24 mouse cellular contexts compared by ENCODE assay signal in the genomic region with DNA sequence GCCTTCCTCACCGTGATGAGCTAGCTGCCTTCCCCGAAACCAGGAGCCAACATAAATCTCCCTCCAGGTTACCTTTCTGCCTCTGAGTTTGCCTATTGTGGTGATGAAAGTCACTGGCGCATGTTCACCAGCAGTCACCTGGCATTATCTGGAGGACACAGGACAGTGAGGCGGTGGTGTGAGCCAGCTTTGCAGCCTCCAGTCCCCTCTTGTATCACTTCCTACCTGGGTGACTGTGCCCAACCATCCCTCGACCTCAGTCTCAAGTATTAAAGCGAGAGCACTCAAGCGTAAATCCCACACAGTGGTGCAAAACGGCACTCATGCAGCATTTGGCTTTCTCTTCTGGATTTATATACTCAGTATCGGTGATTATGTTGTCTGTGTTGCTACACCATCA. TPM values are rescaled to one million over a fixed set of nuclear protein-coding genes. Genes with fewer than 3 reads are reported as not detected.
DNase-seq lines count a peak whose midpoint lies in the region; ATAC-seq and TF ChIP-seq lines count a peak whose summit lies in the region.
"Had no signal": no experiment of that assay in that cellular context is flagged by ENCODE, and none has a peak within 500 bp of the region (broad histone marks: within the 10 kb centered on the region; RNA-seq: fewer than 3 reads in every experiment).

No protein-coding gene starts in this region.

- peaks cover 15% of the 10 kb centered on the region; the same call in 1 of the 2 replicates for H3K4me1 ChIP-seq in spleen, adult 2 months (ENCODE audit: control insufficient read depth, insufficient read depth, insufficient read length)
- peaks cover 30 to 32% of the 10 kb centered on the region in 2 experiments for H3K4me1 ChIP-seq in MEL (ENCODE audit: control insufficient read depth in 1 of 2, insufficient read depth in 2 of 2, low read length in 2 of 2)
- H3K4me1 ChIP-seq: forebrain, embryonic 13.5 days had no signal

- peak overlapping the region; percentile 12; the same call in 1 of the 2 replicates for H3K27ac ChIP-seq in spleen, adult 2 months (ENCODE audit: insufficient read depth, low read length)
- H3K27ac ChIP-seq in MEL (ENCODE audit: control insufficient read depth, low read depth, low read length) (peak overlapping the region; percentile 46; the same call in 1 of the 2 replicates), macrophage (peak overlapping the region; percentile 81)
- H3K27ac ChIP-seq: forebrain, embryonic 13.5 days; hindbrain, postnatal 0 days; intestine, embryonic 15.5 days; kidney, postnatal 0 days; liver, embryonic 15.5 days; lung, embryonic 15.5 days; neural tube, embryonic 12.5 days had no signal

- no peak for TF ChIP-seq EP300 in MEL (IDR thresholded peaks at IDR 0.05; ENCODE audit: low read depth in 1 of 2, low read length in 2 of 2)

- TF ChIP-seq CTCF in spleen, adult 2 months (IDR thresholded peaks at IDR 0.05; ENCODE audit: extremely low read depth, insufficient read depth, insufficient read length, insufficient replicate concordance), result no peak
- no peak for TF ChIP-seq CTCF in MEL (IDR thresholded peaks at IDR 0.05 in 2 of 3, conservative IDR thresholded peaks at IDR 0.05 in 1 of 3; ENCODE audit: control insufficient read depth in 1 of 3, insufficient read depth in 1 of 3, low read depth in 2 of 3, low read length in 3 of 3, poor library complexity in 1 of 3, severe bottlenecking in 1 of 3)

- no peaks in the 10 kb centered on the region for H3K36me3 ChIP-seq in spleen, adult 2 months (ENCODE audit: control insufficient read depth, insufficient read depth, low read length)
- H3K36me3 ChIP-seq in MEL (ENCODE audit: control insufficient read depth in 1 of 2, insufficient read depth in 2 of 2, low read length in 2 of 2) (peaks cover 36 to 39% of the 10 kb centered on the region in 2 experiments), macrophage (ENCODE audit: inconsistent target) (no peaks in the 10 kb centered on the region)
- H3K36me3 ChIP-seq: intestine, embryonic 15.5 days; lung, embryonic 15.5 days; neural tube, embryonic 12.5 days had no signal

- ATAC-seq in megakaryocyte-erythroid progenitor cell, adult 5-6 weeks (replicated peaks; ENCODE audit: low FRiP score, low TSS enrichment, poor library complexity, severe bottlenecking), result no peak
- ATAC-seq: forebrain, embryonic 13.5 days; hindbrain, postnatal 0 days; intestine, embryonic 15.5 days; midbrain, embryonic 16.5 days had no signal

- no peaks in the 10 kb centered on the region for H3K27me3 ChIP-seq in spleen, adult 2 months (ENCODE audit: control insufficient read depth, insufficient read depth, low read length)
- no peaks in the 10 kb centered on the region for H3K27me3 ChIP-seq in MEL (ENCODE audit: control insufficient read depth in 1 of 2, insufficient read depth in 2 of 2, low read length in 2 of 2)
- H3K27me3 ChIP-seq: forebrain, embryonic 13.5 days; intestine, embryonic 15.5 days; liver, embryonic 15.5 days; lung, embryonic 15.5 days; neural tube, embryonic 12.5 days had no signal

- no peak overlapping the region for H3K4me3 ChIP-seq in spleen, adult 2 months (ENCODE audit: extremely low read depth, insufficient read depth, insufficient read length)
- no peak overlapping the region for H3K4me3 ChIP-seq in MEL (ENCODE audit: control insufficient read depth in 1 of 2, insufficient read depth in 1 of 2, low read depth in 2 of 2, low read length in 2 of 2)
- H3K4me3 ChIP-seq in macrophage (ENCODE audit: inconsistent target), result no peak overlapping the region
- H3K4me3 ChIP-seq: forebrain, embryonic 13.5 days; intestine, embryonic 15.5 days; liver, embryonic 15.5 days; lung, embryonic 15.5 days; neural tube, embryonic 12.5 days had no signal

- TF ChIP-seq POLR2A in spleen, adult 2 months (IDR thresholded peaks at IDR 0.05; ENCODE audit: low read depth, low read length), result no peak
- no peak for TF ChIP-seq POLR2A in MEL (IDR thresholded peaks at IDR 0.05; ENCODE audit: control insufficient read depth in 1 of 2, insufficient read depth in 1 of 2, low read depth in 1 of 2, low read length in 2 of 2, poor library complexity in 1 of 2)

- peak in 1 of 2 experiments; percentile 29 for DNase-seq in spleen, adult 2 months (ENCODE audit: low read depth in 1 of 2, low spot score in 2 of 2)
- DNase-seq in spleen, postnatal 14 days (ENCODE audit: low spot score in 2 of 2), result no peak
- DNase-seq in MEL (ENCODE audit: low read depth, low spot score), result no peak
- no peak for DNase-seq in cerebellum, postnatal 14 days
- DNase-seq: adrenal gland, postnatal 36 days; cerebellum, adult 8-10 months; cerebellum, postnatal 36 days; gastrocnemius, postnatal 10 days; heart, postnatal 14 days; kidney, adult 8-10 months; layer of hippocampus, postnatal 36 days; liver; right cerebral cortex, postnatal 4 days; thymus, postnatal 4 days had no signal

- no peaks in the 10 kb centered on the region for H3K9me3 ChIP-seq in MEL (replicated peaks; ENCODE audit: insufficient read depth, low read length)
- H3K9me3 ChIP-seq: forebrain, embryonic 13.5 days; intestine, embryonic 15.5 days; liver, embryonic 15.5 days; lung, embryonic 15.5 days; neural tube, embryonic 12.5 days had no signal

- no peak overlapping the region for H3K9ac ChIP-seq in MEL (ENCODE audit: control insufficient read depth, low read depth, low read length, poor library complexity, severe bottlenecking)
- H3K9ac ChIP-seq: forebrain, embryonic 13.5 days; intestine, embryonic 15.5 days; liver, embryonic 15.5 days; lung, embryonic 15.5 days; neural tube, embryonic 12.5 days had no signal

- WGBS in spleen, adult 2 months, result 50% methylated on average over 9 of the region's 9 CpGs
- WGBS in macrophage (ENCODE audit: missing documents), result 79% methylated on average over 9 of the region's 9 CpGs

- H3K79me2 ChIP-seq in MEL (ENCODE audit: control insufficient read depth, insufficient read depth, low read length, poor library complexity) (peaks cover 14% of the 10 kb centered on the region), macrophage (ENCODE audit: inconsistent target) (peaks cover 70% of the 10 kb centered on the region)

- no peak for TF ChIP-seq RAD21 in MEL (IDR thresholded peaks at IDR 0.05; ENCODE audit: low read depth, low read length)

TF ChIP-seq in MEL, 35 proteins besides CTCF, POLR2A, EP300 and RAD21:
- TF ChIP-seq SIN3A (IDR thresholded peaks at IDR 0.05; ENCODE audit: low read length) (no peak), USF1 (IDR thresholded peaks at IDR 0.05; ENCODE audit: low read depth, low read length) (no peak), ZNF384 (IDR thresholded peaks at IDR 0.05; ENCODE audit: low read depth, low read length) (no peak), MAZ (IDR thresholded peaks at IDR 0.05; ENCODE audit: low read depth, low read length) (no peak), CHD2 (IDR thresholded peaks at IDR 0.05; ENCODE audit: low read length) (no peak), MEF2A (IDR thresholded peaks at IDR 0.05; ENCODE audit: extremely low read depth, insufficient replicate concordance, low read depth, low read length, poor library complexity, severe bottlenecking) (no peak), MAFK (IDR thresholded peaks at IDR 0.05; ENCODE audit: borderline replicate concordance, low read depth, low read length) (no peak), TCF12 (IDR thresholded peaks at IDR 0.05; ENCODE audit: low read depth, low read length) (no peak), POLR2AphosphoS2 (IDR thresholded peaks at IDR 0.05; ENCODE audit: low read length) (no peak), ZC3H11A (IDR thresholded peaks at IDR 0.05; ENCODE audit: low read depth, low read length) (no peak), POLR2AphosphoS5 (IDR thresholded peaks at IDR 0.05; ENCODE audit: borderline replicate concordance, low read depth, low read length) (no peak), CHD1 (IDR thresholded peaks at IDR 0.05; ENCODE audit: low read depth, low read length) (no peak), MYC (IDR thresholded peaks at IDR 0.05; ENCODE audit: low read depth, low read length) (no peak), UBTF (IDR thresholded peaks at IDR 0.05; ENCODE audit: borderline replicate concordance, insufficient read depth, low read depth, low read length) (no peak), BHLHE40 (IDR thresholded peaks at IDR 0.05; ENCODE audit: borderline replicate concordance, low read depth, low read length) (no peak)

RNA-seq across cellular contexts. Expression of a gene that starts 49.7 kb away (rescaled TPM):
- polyA plus RNA-seq in spleen, adult 2 months (2012; rRNA removed), result 3.9 and 4.7 TPM in 2 replicates
- total RNA-seq in MEL (2012; rRNA removed), result 36.2 and 39.4 TPM in 2 replicates
- polyA plus RNA-seq in MEL (2012; ENCODE audit: insufficient read depth in 1 of 2, insufficient read length in 2 of 2, low read depth in 1 of 2, low replicate concordance in 2 of 2, missing spikeins in 1 of 2) (10 to 100 TPM in 1 of 2 experiments, not detected in 1; 56.0 TPM), macrophage (2018) (22.8 to 33.0 TPM (median 24.7 TPM) in 3 replicates)
- total RNA-seq in macrophage (2018; cell fraction: chromatin; rRNA removed), result 100 to 1,000 TPM in 25 of 26 experiments, 10 to 100 TPM in 1; 87.8 to 675 (median 157) TPM
- 10 to 100 TPM; 13.9 to 46.8 (median 17.8) TPM for total RNA-seq in macrophage (2018; cell fraction: cytosol; rRNA removed)
- total RNA-seq in macrophage (2018; cell fraction: nucleus; rRNA removed), result 100 to 1,000 TPM in 10 of 26 experiments, 10 to 100 TPM in 16; 46.5 to 295 (median 87.3) TPM
- 63.1 and 67.0 TPM in 2 replicates for total RNA-seq in megakaryocyte-erythroid progenitor cell, adult 5-6 weeks (2014; fragmentation: Nextera tagmentation)
- 91.9 and 134 TPM in 2 replicates for total RNA-seq in megakaryocyte-erythroid progenitor cell, adult 5-6 weeks (2017)

Comparison
In these comparisons a context has a peak if more than half of its experiments do, and no peak if none do; other contexts are left out.
1. H3K27ac ChIP-seq: peak in every context shown above with its lines; median percentile 81 in macrophage; 46 in MEL; 12 in spleen, adult 2 months.